Mouse (Mus musculus) liver, embryonic 14.5 days (tissue): ENCODE measurements around the gene Poc1a.

ENCODE experiments used
- CTCF ChIP-seq: IDR thresholded peaks from 2 replicates; pipeline ENCODE4 v1.5.1; 2016; ENCODE audit warnings: antibody characterized with exemption, low read depth, control low read depth
- EP300 ChIP-seq: IDR thresholded peaks from 2 replicates; pipeline ENCODE4 v1.6.1; 2016; ENCODE audit warnings: antibody characterized with exemption, low read depth

DNA sequence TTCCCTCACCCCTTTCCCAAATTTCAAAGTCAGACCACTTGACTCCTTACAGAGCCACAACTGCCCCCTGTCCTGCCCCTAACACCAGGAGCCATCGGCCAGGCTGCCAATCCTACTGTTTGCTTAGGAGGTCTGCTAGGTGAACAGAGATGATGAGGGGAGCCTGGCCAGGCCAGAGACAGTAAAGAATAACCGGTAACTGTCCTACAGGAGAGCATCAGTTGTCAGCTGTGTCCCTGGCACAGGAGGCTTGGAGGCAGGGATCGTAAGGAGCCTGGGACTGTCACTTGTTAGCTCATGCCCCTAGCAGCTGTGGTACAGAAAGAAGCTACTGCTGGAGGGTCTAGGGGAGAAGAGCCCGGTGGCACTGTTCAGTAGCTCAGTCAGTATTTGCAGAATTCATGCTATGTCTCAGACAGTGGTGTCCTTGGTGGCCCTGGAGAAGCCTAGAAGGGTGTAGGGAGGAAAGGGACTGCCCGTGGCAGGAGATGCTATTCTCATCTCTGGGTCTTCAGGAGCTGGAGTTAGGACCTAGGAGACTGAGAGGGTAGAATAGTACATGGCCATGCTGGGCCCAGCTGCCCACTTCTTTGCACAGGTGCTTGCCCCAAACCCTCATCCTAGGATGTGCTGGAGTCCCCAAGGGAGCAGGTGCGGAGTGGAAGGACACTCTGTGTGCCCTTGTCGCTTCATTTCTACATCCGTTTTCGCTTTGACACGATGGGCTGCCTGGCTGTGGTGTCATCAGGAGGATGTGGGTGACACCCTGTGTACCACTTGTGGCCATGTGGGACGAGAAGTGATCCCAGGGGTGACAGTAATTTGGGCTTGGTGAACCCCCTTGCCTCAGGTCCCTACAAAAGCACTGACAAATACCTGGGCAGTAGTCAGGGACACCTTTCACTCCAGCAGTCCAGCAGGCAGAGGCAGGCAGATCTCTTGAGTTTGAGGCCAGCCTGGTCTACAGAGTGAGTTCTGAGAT is 91.9 kb downstream of the Poc1a start:
- no peak for TF ChIP-seq CTCF
- no peak for TF ChIP-seq EP300
